Mouse (Mus musculus) olfactory bulb, adult 2 months (tissue): ENCODE data around the gene Zfp408.

Experiments
- CTCF ChIP-seq: fragments of 200-500 bp; IDR thresholded peaks from 2 replicates; pipeline ENCODE4 v1.5.1; 2012; ENCODE audit warnings: low read depth, mild to moderate bottlenecking, low read length, moderate library complexity; ENCODE audit not compliant: insufficient read depth
- POLR2A ChIP-seq: fragments of 200-500 bp; IDR thresholded peaks from 2 replicates; pipeline ENCODE4 v1.6.1; 2012; ENCODE audit warnings: mild to moderate bottlenecking, low read depth, low read length, moderate library complexity; ENCODE audit not compliant: insufficient read depth

GRCm38 (mm10) chr2:91646733-91647132 lies 2.9 kb downstream of the Zfp408 start:
- TF ChIP-seq CTCF (no peak), POLR2A (no peak)
